Comparison of ENCODE assay signal across 21 mouse cellular contexts in the genomic region with DNA sequence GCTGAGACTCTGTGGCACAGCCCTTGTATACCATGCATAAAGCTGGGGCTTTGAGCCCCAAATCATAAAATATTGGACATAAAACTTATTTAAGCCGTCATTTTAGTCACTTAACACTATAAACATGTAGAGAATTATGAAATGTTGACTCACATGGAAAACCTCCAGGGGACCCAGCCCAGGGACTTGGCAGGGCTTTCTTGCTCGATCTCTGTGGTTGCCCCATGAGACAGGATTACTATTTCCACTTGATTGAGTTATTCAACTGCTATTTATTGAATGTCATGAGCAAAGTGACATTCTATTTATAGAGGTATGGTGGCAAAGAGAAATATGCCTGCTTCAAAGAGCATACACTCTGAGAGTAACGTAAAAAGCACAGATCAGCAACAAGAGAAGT. TPM values are rescaled to one million over a fixed set of nuclear protein-coding genes. Genes with fewer than 3 reads are reported as not detected.
DNase-seq lines count a peak whose midpoint lies in the region; ATAC-seq and TF ChIP-seq lines count a peak whose summit lies in the region.
"Had no signal": no experiment of that assay in that cellular context is flagged by ENCODE, and none has a peak within 500 bp of the region (broad histone marks: within the 10 kb centered on the region; RNA-seq: fewer than 3 reads in every experiment).

No protein-coding gene starts in this region.

- no peak for TF ChIP-seq POLR2A in lung, adult 2 months (IDR thresholded peaks at IDR 0.05; ENCODE audit: borderline replicate concordance, extremely low read depth, low read depth, low read length)

- intact Hi-C loops in heart, postnatal 25 days (cut with DNase I) = no loop called here

- peak; percentile 11 for DNase-seq in lung, postnatal 0 days (ENCODE audit: low spot score)
- no peak for DNase-seq in lung, adult 2 months
- DNase-seq in adrenal gland, postnatal 36 days = peak; percentile 14 to 25
- peak; percentile 11 for DNase-seq in gastrocnemius, postnatal 10 days
- peak; percentile 15 for DNase-seq in heart, postnatal 25 days (ENCODE audit: low spot score)
- DNase-seq in hindbrain, embryonic 10.5 days (ENCODE audit: low spot score) = no peak
- DNase-seq in cerebellum, adult 11 months = no peak
- DNase-seq: cerebellum, postnatal 10 days; layer of hippocampus, adult 9-11 months; right cerebral cortex, postnatal 25 days; thymus, postnatal 25 days had no signal

- no peaks in the 10 kb centered on the region for H3K9me3 ChIP-seq in lung, postnatal 0 days (ENCODE audit: low read length)
- H3K9me3 ChIP-seq in hindbrain, embryonic 10.5 days = no peaks in the 10 kb centered on the region
- H3K9me3 ChIP-seq: embryonic facial prominence, embryonic 12.5 days; forebrain, embryonic 13.5 days; heart, embryonic 13.5 days; stomach, embryonic 15.5 days had no signal

- H3K27me3 ChIP-seq in lung, postnatal 0 days (replicated peaks; ENCODE audit: insufficient read depth, low read length) = no peaks in the 10 kb centered on the region
- no peaks in the 10 kb centered on the region for H3K27me3 ChIP-seq in hindbrain, embryonic 10.5 days (ENCODE audit: insufficient read depth, poor library complexity, severe bottlenecking)
- H3K27me3 ChIP-seq: embryonic facial prominence, embryonic 12.5 days; forebrain, embryonic 13.5 days; heart, embryonic 13.5 days; stomach, embryonic 15.5 days had no signal

- no peak for TF ChIP-seq CTCF in lung, postnatal 0 days (IDR thresholded peaks at IDR 0.05)
- TF ChIP-seq CTCF in lung, adult 2 months (IDR thresholded peaks at IDR 0.05; ENCODE audit: insufficient read depth, low read length) = no peak

- WGBS in lung, postnatal 0 days = 39% methylated on average over 3 of the region's 3 CpGs
- WGBS in lung, adult 2 months = 37% methylated on average over 3 of the region's 3 CpGs
- WGBS in hindbrain, embryonic 10.5 days = 82% methylated on average over 3 of the region's 3 CpGs

- no peak overlapping the region for H3K27ac ChIP-seq in lung, postnatal 0 days (ENCODE audit: low read length)
- H3K27ac ChIP-seq in hindbrain, embryonic 10.5 days = no peak overlapping the region
- H3K27ac ChIP-seq: embryonic facial prominence, embryonic 12.5 days; forebrain, embryonic 13.5 days; heart, embryonic 13.5 days; kidney, postnatal 0 days; stomach, embryonic 15.5 days had no signal

- TF ChIP-seq EP300 in lung, postnatal 0 days (IDR thresholded peaks at IDR 0.05) = no peak

- no peaks in the 10 kb centered on the region for H3K4me1 ChIP-seq in lung, postnatal 0 days (ENCODE audit: insufficient read depth, low read depth, low read length)
- no peaks in the 10 kb centered on the region for H3K4me1 ChIP-seq in lung, adult 2 months (ENCODE audit: control insufficient read depth, insufficient read depth, low read length)
- H3K4me1 ChIP-seq in hindbrain, embryonic 10.5 days (replicated peaks) = peaks cover 17% of the 10 kb centered on the region
- H3K4me1 ChIP-seq: embryonic facial prominence, embryonic 12.5 days; stomach, embryonic 15.5 days had no signal

- no peak overlapping the region for H3K9ac ChIP-seq in lung, postnatal 0 days (replicated peaks; ENCODE audit: low read depth)
- H3K9ac ChIP-seq: embryonic facial prominence, embryonic 12.5 days; forebrain, embryonic 13.5 days; heart, embryonic 13.5 days; stomach, embryonic 15.5 days had no signal

- H3K36me3 ChIP-seq in lung, postnatal 0 days (ENCODE audit: insufficient read depth, low read length) = no peaks in the 10 kb centered on the region
- no peaks in the 10 kb centered on the region for H3K36me3 ChIP-seq in hindbrain, embryonic 10.5 days
- H3K36me3 ChIP-seq: embryonic facial prominence, embryonic 12.5 days; heart, embryonic 13.5 days; stomach, embryonic 15.5 days had no signal

- ATAC-seq in lung, postnatal 0 days = no peak
- ATAC-seq: forebrain, embryonic 13.5 days; inflammation-experienced regulatory T-cells, adult 6 months had no signal

- H3K4me2 ChIP-seq in lung, postnatal 0 days (replicated peaks; ENCODE audit: low read depth, low read length) = no peak overlapping the region
- H3K4me2 ChIP-seq: embryonic facial prominence, embryonic 12.5 days; forebrain, embryonic 13.5 days; heart, embryonic 13.5 days; liver, embryonic 11.5 days; stomach, embryonic 15.5 days had no signal

- H3K4me3 ChIP-seq in lung, postnatal 0 days (ENCODE audit: low read depth, low read length) = no peak overlapping the region
- H3K4me3 ChIP-seq in lung, adult 2 months (replicated peaks; ENCODE audit: extremely low read depth, low read depth, low read length) = no peak overlapping the region
- no peak overlapping the region for H3K4me3 ChIP-seq in hindbrain, embryonic 10.5 days
- H3K4me3 ChIP-seq: embryonic facial prominence, embryonic 12.5 days; forebrain, embryonic 13.5 days; heart, embryonic 13.5 days; stomach, embryonic 15.5 days had no signal

RNA-seq across cellular contexts. Expression of gene Fam124a, which starts 46.2 kb away (rescaled TPM):
- 9.4 and 10.2 TPM in 2 replicates for polyA plus RNA-seq in lung, postnatal 0 days (2015; fragmentation: Nextera tagmentation; extraction: Ambion mirVana)
- 14.6 and 17.7 TPM in 2 replicates for polyA plus RNA-seq in lung, adult 2 months (2012; rRNA removed)
- total RNA-seq in adrenal gland, postnatal 36 days (2021) = 1 to 10 TPM; 1.2 to 3.7 TPM
- total RNA-seq in gastrocnemius, postnatal 10 days (2021) = 1 to 10 TPM; 3.2 to 3.3 TPM
- total RNA-seq in heart, postnatal 25 days (2021) = 1 to 10 TPM; 3.0 to 4.3 TPM
- polyA plus RNA-seq in hindbrain, embryonic 10.5 days (2016; fragmentation: Nextera tagmentation; extraction: Ambion mirVana) = 2.4 and 5.8 TPM in 2 replicates
- total RNA-seq: megakaryocyte, adult 5-6 weeks; monocyte, adult 5-6 weeks had no signal
- polyA plus RNA-seq: inflammation-experienced regulatory T-cells, adult 6 months had no signal

RNA-seq across cellular contexts. Expression of gene Gucy1b2, which starts 53.3 kb away (rescaled TPM):
- polyA plus RNA-seq in lung, postnatal 0 days (2015; fragmentation: Nextera tagmentation; extraction: Ambion mirVana) = 0.14 and 0.17 TPM in 2 replicates
- not detected in 2 replicates for polyA plus RNA-seq in lung, adult 2 months (2012; rRNA removed)
- total RNA-seq in adrenal gland, postnatal 36 days (2021) = 1 to 10 TPM in 1 of 2 experiments, under 1 TPM in 1; 0.60 to 1.1 TPM
- not detected for total RNA-seq in gastrocnemius, postnatal 10 days (2021)
- total RNA-seq in heart, postnatal 25 days (2021) = not detected
- 0.09 TPM in 1 of 2 replicates, not detected in the other for polyA plus RNA-seq in hindbrain, embryonic 10.5 days (2016; fragmentation: Nextera tagmentation; extraction: Ambion mirVana)
- total RNA-seq: megakaryocyte, adult 5-6 weeks; monocyte, adult 5-6 weeks had no signal
- polyA plus RNA-seq: inflammation-experienced regulatory T-cells, adult 6 months; kidney, postnatal 0 days had no signal

RNA-seq across cellular contexts. Expression of gene Gm4131, which starts 57.4 kb away (rescaled TPM):
- not detected in 2 replicates for polyA plus RNA-seq in lung, postnatal 0 days (2015; fragmentation: Nextera tagmentation; extraction: Ambion mirVana)
- not detected in 2 replicates for polyA plus RNA-seq in lung, adult 2 months (2012; rRNA removed)
- total RNA-seq in adrenal gland, postnatal 36 days (2021) = not detected
- not detected for total RNA-seq in gastrocnemius, postnatal 10 days (2021)
- total RNA-seq in heart, postnatal 25 days (2021) = not detected
- not detected in 2 replicates for polyA plus RNA-seq in hindbrain, embryonic 10.5 days (2016; fragmentation: Nextera tagmentation; extraction: Ambion mirVana)
- total RNA-seq: left cerebral cortex, postnatal 14 days; megakaryocyte, adult 5-6 weeks; monocyte, adult 5-6 weeks had no signal
- polyA plus RNA-seq: embryonic facial prominence, embryonic 12.5 days; heart, embryonic 13.5 days; inflammation-experienced regulatory T-cells, adult 6 months; liver, embryonic 11.5 days; stomach, embryonic 15.5 days had no signal

Comparison
In these comparisons a context has a peak if more than half of its experiments do, and no peak if none do; other contexts are left out.
1. DNase-seq: peak in lung, postnatal 0 days (single experiment), adrenal gland, postnatal 36 days (2 of 2), gastrocnemius, postnatal 10 days (single experiment) and heart, postnatal 25 days (single experiment); none in lung, adult 2 months (single experiment), hindbrain, embryonic 10.5 days (single experiment) and cerebellum, adult 11 months (single experiment).